Comparison of ENCODE assay signal across 8 mouse cellular contexts in genomic region chr10:88732309-88732622, GRCm38 (mm10). TPM values are rescaled to one million over a fixed set of nuclear protein-coding genes. Genes with fewer than 3 reads are reported as not detected.
DNase-seq lines count a peak whose midpoint lies in the region; ATAC-seq and TF ChIP-seq lines count a peak whose summit lies in the region.

No protein-coding gene starts in this region.

- ATAC-seq in heart, embryonic 12.5 days (ENCODE audit: insufficient number of reproducible peaks, low FRiP score), result 0 out of 2 replicates have a peak, but pooled peaks have one; percentile 33
- no peak for ATAC-seq in forebrain, postnatal 0 days

- peak overlapping the region; percentile 99 for H3K4me3 ChIP-seq in heart, embryonic 12.5 days
- H3K4me3 ChIP-seq in MEL (ENCODE audit: control insufficient read depth in 1 of 2, insufficient read depth in 1 of 2, low read depth in 2 of 2, low read length in 2 of 2), result peak overlapping the region; percentile 80 to 86
- H3K4me3 ChIP-seq in forebrain, postnatal 0 days (ENCODE audit: low read depth, low read length), result peak overlapping the region; percentile 68
- H3K4me3 ChIP-seq in macrophage (ENCODE audit: inconsistent target), result peak overlapping the region; percentile 97

- DNase-seq in heart, adult 8-10 months (ENCODE audit: low spot score), result no peak
- DNase-seq in MEL (ENCODE audit: low read depth, low spot score), result peak; percentile 79
- no peak for DNase-seq in forebrain, postnatal 0 days
- DNase-seq in right cerebral cortex, postnatal 14 days, result no peak
- DNase-seq in thymus, postnatal 4 days, result no peak
- no peak for DNase-seq in spleen, postnatal 36 days (ENCODE audit: low spot score in 2 of 2)

- peak in 1 of 2 experiments; percentile 47; a peak in 1 of 4 replicates for TF ChIP-seq POLR2A in MEL (IDR thresholded peaks at IDR 0.05; ENCODE audit: control insufficient read depth in 1 of 2, insufficient read depth in 1 of 2, low read depth in 1 of 2, low read length in 2 of 2, poor library complexity in 1 of 2)

- no peak overlapping the region for H3K27ac ChIP-seq in heart, embryonic 12.5 days (ENCODE audit: poor library complexity, severe bottlenecking)
- H3K27ac ChIP-seq in MEL (ENCODE audit: control insufficient read depth, low read depth, low read length) (no peak overlapping the region), macrophage (0 out of 2 replicates have a peak overlapping the region, but pooled peaks have one; percentile 28)
- H3K27ac ChIP-seq in forebrain, postnatal 0 days (ENCODE audit: low read depth, low read length), result no peak overlapping the region

- H3K9ac ChIP-seq in heart, embryonic 12.5 days, result peak overlapping the region; percentile 99
- H3K9ac ChIP-seq in MEL (ENCODE audit: control insufficient read depth, low read depth, low read length, poor library complexity, severe bottlenecking), result peak overlapping the region; percentile 88
- H3K9ac ChIP-seq in forebrain, postnatal 0 days, result peak overlapping the region; percentile 88; the same call in 1 of the 2 replicates

- TF ChIP-seq RAD21 in MEL (IDR thresholded peaks at IDR 0.05; ENCODE audit: low read depth, low read length), result no peak

- H3K4me2 ChIP-seq in heart, embryonic 12.5 days, result peak overlapping the region; percentile 93
- H3K4me2 ChIP-seq in forebrain, postnatal 0 days (ENCODE audit: low read depth), result peak overlapping the region; percentile 76

- no peak for TF ChIP-seq CTCF in MEL (IDR thresholded peaks at IDR 0.05 in 2 of 3, conservative IDR thresholded peaks at IDR 0.05 in 1 of 3; ENCODE audit: control insufficient read depth in 1 of 3, insufficient read depth in 1 of 3, low read depth in 2 of 3, low read length in 3 of 3, poor library complexity in 1 of 3, severe bottlenecking in 1 of 3)
- no peak for TF ChIP-seq CTCF in forebrain, postnatal 0 days (IDR thresholded peaks at IDR 0.05; ENCODE audit: low read depth)

- H3K9me3 ChIP-seq in heart, embryonic 12.5 days (replicated peaks), result no peaks in the 10 kb centered on the region
- H3K9me3 ChIP-seq in MEL (replicated peaks; ENCODE audit: insufficient read depth, low read length), result no peaks in the 10 kb centered on the region
- H3K9me3 ChIP-seq in forebrain, postnatal 0 days (ENCODE audit: low read length), result no peaks in the 10 kb centered on the region

- no peaks in the 10 kb centered on the region; the same call in 1 of the 2 replicates for H3K27me3 ChIP-seq in heart, embryonic 12.5 days (replicated peaks)
- H3K27me3 ChIP-seq in MEL (ENCODE audit: control insufficient read depth in 1 of 2, insufficient read depth in 2 of 2, low read length in 2 of 2), result no peaks in the 10 kb centered on the region
- no peaks in the 10 kb centered on the region for H3K27me3 ChIP-seq in forebrain, postnatal 0 days (ENCODE audit: insufficient read depth, low read length)

- H3K79me2 ChIP-seq in MEL (ENCODE audit: control insufficient read depth, insufficient read depth, low read length, poor library complexity), result peaks cover 22% of the 10 kb centered on the region
- peaks cover 49% of the 10 kb centered on the region for H3K79me2 ChIP-seq in macrophage (ENCODE audit: inconsistent target)

- H3K4me1 ChIP-seq in heart, embryonic 12.5 days (replicated peaks), result peaks cover 15% of the 10 kb centered on the region
- peaks cover 3% of the 10 kb centered on the region in 2 experiments; a peak in 1 of 4 replicates for H3K4me1 ChIP-seq in MEL (ENCODE audit: control insufficient read depth in 1 of 2, insufficient read depth in 2 of 2, low read length in 2 of 2)
- peaks cover 5% of the 10 kb centered on the region for H3K4me1 ChIP-seq in forebrain, postnatal 0 days (ENCODE audit: insufficient read depth)

- no peak for TF ChIP-seq EP300 in MEL (IDR thresholded peaks at IDR 0.05; ENCODE audit: low read depth in 1 of 2, low read length in 2 of 2)

- peaks cover 9% of the 10 kb centered on the region for H3K36me3 ChIP-seq in heart, embryonic 12.5 days
- H3K36me3 ChIP-seq in MEL (ENCODE audit: control insufficient read depth in 1 of 2, insufficient read depth in 2 of 2, low read length in 2 of 2), result peaks cover 9 to 13% of the 10 kb centered on the region in 2 experiments
- peaks cover 1% of the 10 kb centered on the region; the same call in 1 of the 2 replicates for H3K36me3 ChIP-seq in forebrain, postnatal 0 days (ENCODE audit: insufficient read depth)
- peaks cover 15% of the 10 kb centered on the region for H3K36me3 ChIP-seq in macrophage (ENCODE audit: inconsistent target)

- WGBS in heart, embryonic 12.5 days, result 7% methylated on average over 6 of the region's 6 CpGs
- 11% methylated on average over 6 of the region's 6 CpGs for WGBS in forebrain, postnatal 0 days
- 16% methylated on average over 6 of the region's 6 CpGs for WGBS in macrophage (ENCODE audit: missing documents)

TF ChIP-seq in MEL, 35 proteins besides CTCF, POLR2A, EP300 and RAD21:
- TF ChIP-seq SIN3A (IDR thresholded peaks at IDR 0.05; ENCODE audit: low read length) (peak; percentile 64), GATA1 (IDR thresholded peaks at IDR 0.05; ENCODE audit: low read depth, low read length) (peak; percentile 22; the same call in 1 of the 2 replicates), HCFC1 (IDR thresholded peaks at IDR 0.05; ENCODE audit: low read depth, low read length) (0 out of 2 replicates have a peak, but pooled peaks have one; percentile 15), E2F4 (IDR thresholded peaks at IDR 0.05; ENCODE audit: borderline replicate concordance, low read depth, low read length) (no peak), TBP (IDR thresholded peaks at IDR 0.05; ENCODE audit: low read depth, low read length) (peak; percentile 56; the same call in 1 of the 2 replicates)

RNA-seq across cellular contexts. Expression of gene Arl1, which starts 1.6 kb away (rescaled TPM):
- 139 and 141 TPM in 2 replicates for polyA plus RNA-seq in heart, embryonic 12.5 days (2016; fragmentation: Nextera tagmentation; extraction: Ambion mirVana)
- 10 to 100 TPM; 81.8 to 94.7 (median 91.7) TPM for total RNA-seq in heart, adult 8-10 months (2022)
- total RNA-seq in MEL (2012; rRNA removed), result 47.4 and 51.7 TPM in 2 replicates
- polyA plus RNA-seq in MEL (2012; ENCODE audit: insufficient read depth in 1 of 2, insufficient read length in 2 of 2, low read depth in 1 of 2, low replicate concordance in 2 of 2, missing spikeins in 1 of 2) (10 to 100 TPM in 1 of 2 experiments, not detected in 1; 93.6 TPM), macrophage (2018) (107 to 119 TPM (median 109 TPM) in 3 replicates)
- 104 and 113 TPM in 2 replicates for total RNA-seq in forebrain, postnatal 0 days (2014; rRNA removed)
- 169 and 172 TPM in 2 replicates for polyA plus RNA-seq in forebrain, postnatal 0 days (2015; fragmentation: Nextera tagmentation; extraction: Ambion mirVana)
- 10 to 100 TPM in 13 of 26 experiments, 1 to 10 TPM in 13; 2.9 to 28.4 (median 10.9) TPM for total RNA-seq in macrophage (2018; cell fraction: chromatin; rRNA removed)
- total RNA-seq in macrophage (2018; cell fraction: cytosol; rRNA removed), result 100 to 1,000 TPM in 11 of 26 experiments, 10 to 100 TPM in 15; 80.3 to 114 (median 97.3) TPM
- total RNA-seq in macrophage (2018; cell fraction: nucleus; rRNA removed), result 10 to 100 TPM; 14.6 to 59.3 (median 30.5) TPM

RNA-seq across cellular contexts. Expression of gene Spic, which starts 47.5 kb away (rescaled TPM):
- polyA plus RNA-seq in heart, embryonic 12.5 days (2016; fragmentation: Nextera tagmentation; extraction: Ambion mirVana), result 0.10 and 0.28 TPM in 2 replicates
- under 1 TPM in 1 of 4 experiments, not detected in 3; 0.34 TPM for total RNA-seq in heart, adult 8-10 months (2022)
- total RNA-seq in MEL (2012; rRNA removed), result not detected in 2 replicates
- polyA plus RNA-seq in MEL (2012; ENCODE audit: insufficient read depth in 1 of 2, insufficient read length in 2 of 2, low read depth in 1 of 2, low replicate concordance in 2 of 2, missing spikeins in 1 of 2) (not detected), macrophage (2018) (3.8 to 31.2 TPM (median 11.1 TPM) in 3 replicates)
- not detected in 2 replicates for total RNA-seq in forebrain, postnatal 0 days (2014; rRNA removed)
- not detected in 2 replicates for polyA plus RNA-seq in forebrain, postnatal 0 days (2015; fragmentation: Nextera tagmentation; extraction: Ambion mirVana)
- 10 to 100 TPM in 23 of 26 experiments, 1 to 10 TPM in 3; 6.5 to 50.5 (median 17.6) TPM for total RNA-seq in macrophage (2018; cell fraction: chromatin; rRNA removed)
- 10 to 100 TPM in 22 of 26 experiments, 1 to 10 TPM in 4; 7.6 to 43.5 (median 15.4) TPM for total RNA-seq in macrophage (2018; cell fraction: cytosol; rRNA removed)
- 10 to 100 TPM in 25 of 26 experiments, 1 to 10 TPM in 1; 7.8 to 44.7 (median 20.0) TPM for total RNA-seq in macrophage (2018; cell fraction: nucleus; rRNA removed)
